Mouse (Mus musculus) neural tube, embryonic 11.5 days (tissue): ENCODE measurements around the gene Ecel1. TPM values are rescaled to one million over a fixed set of nuclear protein-coding genes. Genes with fewer than 3 reads are reported as not detected.

Experiments
- ATAC-seq: fragments of 200-750 bp; cut with Nextera tagmentation; 2 replicates; pipeline ENCODE4 v1.8.0; 2017; ENCODE audit warnings: moderate number of reproducible peaks, mild to moderate bottlenecking, moderate TSS enrichment, moderate library complexity; ENCODE audit not compliant: insufficient read depth, low FRiP score, low TSS enrichment
- DNase-seq: peaks from one replicate; pipeline ENCODE4 v3.0.0-alpha.2; 2015; ENCODE audit warnings: low spot score
- H3K27ac ChIP-seq: fragments of 300-500 bp; sonication (generic); 2 replicates; pipeline ENCODE4 v1.5.1; 2014; ENCODE audit warnings: low read depth, mild to moderate bottlenecking, low read length
- H3K27me3 ChIP-seq: fragments of 300-500 bp; sonication (generic); 2 replicates; pipeline ENCODE4 v1.6.1; 2014; ENCODE audit warnings: mild to moderate bottlenecking, low read length, mixed read lengths; ENCODE audit not compliant: control insufficient read depth, insufficient read depth
- H3K36me3 ChIP-seq: fragments of 300-500 bp; sonication (generic); 2 replicates; pipeline ENCODE4 v1.6.1; 2014; ENCODE audit warnings: mild to moderate bottlenecking, low read length, moderate library complexity, mixed read lengths; ENCODE audit not compliant: control insufficient read depth, insufficient read depth
- H3K4me1 ChIP-seq: fragments of 300-500 bp; sonication (generic); 2 replicates; pipeline ENCODE4 v1.6.1; 2014; ENCODE audit warnings: low read length, mixed read lengths; ENCODE audit not compliant: control insufficient read depth, insufficient read depth
- H3K4me2 ChIP-seq: fragments of 300-500 bp; sonication (generic); 2 replicates; pipeline ENCODE4 v1.6.1; 2014; ENCODE audit warnings: low read depth, mild to moderate bottlenecking, moderate library complexity
- H3K4me3 ChIP-seq: fragments of 300-500 bp; sonication (generic); 2 replicates; pipeline ENCODE4 v1.5.1; 2014; ENCODE audit warnings: low read depth, low read length
- H3K9ac ChIP-seq: fragments of 300-500 bp; sonication (generic); 2 replicates; pipeline ENCODE4 v1.6.1; 2014; ENCODE audit warnings: mild to moderate bottlenecking, low read length
- H3K9me3 ChIP-seq: fragments of 300-500 bp; sonication (generic); 2 replicates; pipeline ENCODE4 v1.6.1; 2016; ENCODE audit warnings: low read length; ENCODE audit not compliant: control insufficient read depth
- WGBS: fragments of 180-500 bp; shearing (Covaris S2); extraction: QIAGEN DNeasy Blood & Tissue Kit; methylation state at CpG from one replicate; pipeline ENCODE4 v1.1.7; 2014; 5-methylcytosine and 5-hydroxymethylcytosine counted together
- polyA plus RNA-seq: library from polyadenylated mRNA; unstranded; fragments of >200 nt; fragmentation: Nextera tagmentation; extraction: Ambion mirVana; gene quantifications from 2 replicates; pipeline ENCODE4 v1.2.1, GENCODE M21; 2014

Ecel1 gene
- polyA plus RNA-seq, 1 experiment from 2014 or later, result 36.8 TPM

GRCm38 (mm10) chr1:87197296-87197695 is 41.0 kb upstream of the Ecel1 start:
- no peaks in the 10 kb centered on the region for H3K9me3 ChIP-seq
- H3K4me2 ChIP-seq, result no peak overlapping the region
- H3K27me3 ChIP-seq, result no peaks in the 10 kb centered on the region
- WGBS, result 82% methylated on average over 9 of the region's 9 CpGs
- H3K4me3 ChIP-seq, result no peak overlapping the region
- no peak overlapping the region for H3K27ac ChIP-seq
- DNase-seq (no peak), ATAC-seq (no peak)
- no peaks in the 10 kb centered on the region for H3K36me3 ChIP-seq
- H3K9ac ChIP-seq, result no peak overlapping the region
- no peaks in the 10 kb centered on the region for H3K4me1 ChIP-seq

- Histone ChIP-seq H3K27ac (no peak within 1 kb of the TSS), H3K4me3 (no peak within 1 kb of the TSS), H3K9ac (no peak within 1 kb of the TSS), H3K4me1 (no peaks in the 10 kb centered on the region), H3K36me3 (no peaks in the 10 kb centered on the region), H3K9me3 (no peaks in the 10 kb centered on the region), H3K27me3 (peaks cover 14% of the 10 kb centered on the region), H3K4me2 (no peak within 1 kb of the TSS)
- ATAC-seq (no peak), DNase-seq (no peak)
- WGBS, result 26% methylated on average over 4 of the region's 4 CpGs
Observed at GRCm38 (mm10) chr1:87190429-87190828, 34.1 kb upstream of the Ecel1 start, which contains the start of gene Chrnd. Gene Chrnd, plus strand, starts transcription at chr1:87190607.

GRCm38 (mm10) chr1:87187037-87187355 is 30.7 kb upstream of the Ecel1 start:
- H3K27me3 ChIP-seq, result peaks cover 39% of the 10 kb centered on the region
- H3K9me3 ChIP-seq, result no peaks in the 10 kb centered on the region
- no peak overlapping the region for H3K27ac ChIP-seq

GRCm38 (mm10) chr1:87186261-87187036 is 30.1 kb upstream of the Ecel1 start:
- H3K27ac ChIP-seq, result no peak overlapping the region
- no peaks in the 10 kb centered on the region for H3K36me3 ChIP-seq
- H3K4me1 ChIP-seq, result no peaks in the 10 kb centered on the region
- 2% methylated on average over 53 of the region's 54 CpGs for WGBS
- no peaks in the 10 kb centered on the region for H3K9me3 ChIP-seq
- DNase-seq (peak; percentile 34), ATAC-seq (peak; percentile 29)
- peaks cover 39% of the 10 kb centered on the region for H3K27me3 ChIP-seq
- H3K9ac ChIP-seq, result peak overlapping the region; percentile 49
- H3K4me2 ChIP-seq, result peak overlapping the region; percentile 81
- peak overlapping the region; percentile 48 for H3K4me3 ChIP-seq

More at GRCm38 (mm10) chr1:87187037-87187355, 30.7 kb upstream of the Ecel1 start:
- peak overlapping the region; percentile 48 for H3K4me3 ChIP-seq
- H3K4me1 ChIP-seq, result no peaks in the 10 kb centered on the region
- H3K9ac ChIP-seq, result peak overlapping the region; percentile 49
- H3K36me3 ChIP-seq, result no peaks in the 10 kb centered on the region
- ATAC-seq (peak; percentile 32; the same call in 1 of the 2 replicates), DNase-seq (peak; percentile 86)
- under 1% methylated on average over 15 of the region's 15 CpGs for WGBS
- H3K4me2 ChIP-seq, result peak overlapping the region; percentile 81

- H3K9ac ChIP-seq, result no peak overlapping the region
- no peaks in the 10 kb centered on the region for H3K9me3 ChIP-seq
- peaks cover 39% of the 10 kb centered on the region for H3K27me3 ChIP-seq
- DNase-seq (no peak), ATAC-seq (no peak)
- H3K36me3 ChIP-seq, result no peaks in the 10 kb centered on the region
- no peak overlapping the region for H3K27ac ChIP-seq
- no peaks in the 10 kb centered on the region for H3K4me1 ChIP-seq
- 8% methylated on average over 13 of the region's 13 CpGs for WGBS
- no peak overlapping the region for H3K4me3 ChIP-seq
- no peak overlapping the region for H3K4me2 ChIP-seq
Observed at GRCm38 (mm10) chr1:87185526-87185925, 29.2 kb upstream of the Ecel1 start.

GRCm38 (mm10) chr1:87184751-87185139 is 28.4 kb upstream of the Ecel1 start:
- Histone ChIP-seq H3K9ac (no peak overlapping the region), H3K9me3 (no peaks in the 10 kb centered on the region), H3K4me1 (no peaks in the 10 kb centered on the region), H3K27me3 (peaks cover 39% of the 10 kb centered on the region), H3K27ac (no peak overlapping the region), H3K36me3 (no peaks in the 10 kb centered on the region), H3K4me3 (no peak overlapping the region), H3K4me2 (no peak overlapping the region)
- ATAC-seq (peak; percentile 45; the same call in 1 of the 2 replicates), DNase-seq (peak; percentile 69)
- 12% methylated on average over 20 of the region's 20 CpGs for WGBS

- 26% methylated on average over 15 of the region's 15 CpGs for WGBS
- Histone ChIP-seq H3K4me3 (no peak overlapping the region), H3K27me3 (peaks cover 39% of the 10 kb centered on the region), H3K4me1 (no peaks in the 10 kb centered on the region), H3K4me2 (no peak overlapping the region), H3K9me3 (no peaks in the 10 kb centered on the region), H3K27ac (no peak overlapping the region), H3K36me3 (no peaks in the 10 kb centered on the region), H3K9ac (no peak overlapping the region)
- DNase-seq, result no peak
- no peak for ATAC-seq
Observed at GRCm38 (mm10) chr1:87183998-87184750, 27.9 kb upstream of the Ecel1 start.

GRCm38 (mm10) chr1:87183013-87183412 is 26.7 kb upstream of the Ecel1 start, which contains the start of gene Prss56:
Gene Prss56, plus strand, starts transcription at chr1:87183313.
- ATAC-seq (no peak), DNase-seq (no peak)
- WGBS, result 28% methylated on average over 9 of the region's 9 CpGs
- no peaks in the 10 kb centered on the region for H3K9me3 ChIP-seq
- no peaks in the 10 kb centered on the region for H3K36me3 ChIP-seq
- H3K4me1 ChIP-seq, result no peaks in the 10 kb centered on the region
- H3K27me3 ChIP-seq, result peaks cover 39% of the 10 kb centered on the region
- no peak within 1 kb of the TSS for H3K27ac ChIP-seq
- no peak within 1 kb of the TSS for H3K4me2 ChIP-seq
- no peak within 1 kb of the TSS for H3K4me3 ChIP-seq
- H3K9ac ChIP-seq, result no peak within 1 kb of the TSS
